Mouse (Mus musculus) MEL (cell line): Measurements from ENCODE around the gene Best1. TPM values are rescaled to one million over a fixed set of nuclear protein-coding genes. Genes with fewer than 3 reads are reported as not detected.

Experiments
- DNase-seq: peaks from one replicate; pipeline ENCODE4 v3.0.0; 2011; ENCODE audit warnings: low read depth, low spot score
- H3K27ac ChIP-seq: 2 replicates; pipeline ENCODE4 v1.5.1; 2012; ENCODE audit warnings: low read depth, mild to moderate bottlenecking, control low read depth, low read length, moderate library complexity; ENCODE audit not compliant: control insufficient read depth
- H3K27me3 ChIP-seq, 2 experiments: fragments of 150-350 bp in 1 of 2; sonication (generic) in 1 of 2; 2 replicates each; pipeline ENCODE4 v1.6.1; 2012; ENCODE audit warnings: low read length in 2 of 2, mild to moderate bottlenecking in 2 of 2, improper control_type of control experiment in 1 of 2, moderate library complexity in 1 of 2; ENCODE audit not compliant: insufficient read depth in 2 of 2, control insufficient read depth in 1 of 2
- H3K36me3 ChIP-seq, 2 experiments: 2 replicates each; pipeline ENCODE4 v1.6.1; 2012 to 2014; ENCODE audit warnings: low read length in 2 of 2, improper control_type of control experiment in 1 of 2, inconsistent platforms in 1 of 2, mild to moderate bottlenecking in 1 of 2; ENCODE audit not compliant: insufficient read depth in 2 of 2, control insufficient read depth in 1 of 2
- H3K4me1 ChIP-seq, 2 experiments: fragments of 150-350 bp in 1 of 2; sonication (generic) in 1 of 2; 2 replicates each; pipeline ENCODE4 v1.6.1; 2012; ENCODE audit warnings: low read length in 2 of 2, improper control_type of control experiment in 1 of 2, mild to moderate bottlenecking in 1 of 2; ENCODE audit not compliant: insufficient read depth in 2 of 2, control insufficient read depth in 1 of 2
- H3K4me3 ChIP-seq, 2 experiments: fragments of 150-350 bp in 1 of 2; sonication (generic) in 1 of 2; 2 replicates each; pipeline ENCODE4 v1.5.1; 2012; ENCODE audit warnings: low read depth in 2 of 2, low read length in 2 of 2, mild to moderate bottlenecking in 2 of 2, moderate library complexity in 2 of 2, control low read depth in 1 of 2, improper control_type of control experiment in 1 of 2; ENCODE audit not compliant: control insufficient read depth in 1 of 2, insufficient read depth in 1 of 2
- H3K79me2 ChIP-seq: 2 replicates; pipeline ENCODE4 v1.6.1; 2012; ENCODE audit warnings: mild to moderate bottlenecking, low read length, moderate library complexity; ENCODE audit not compliant: control insufficient read depth, poor library complexity, insufficient read depth
- H3K9ac ChIP-seq: 2 replicates; pipeline ENCODE4 v1.6.1; 2012; ENCODE audit warnings: low read depth, mild to moderate bottlenecking, control low read depth, low read length, moderate library complexity; ENCODE audit not compliant: control insufficient read depth, poor library complexity, severe bottlenecking
- H3K9me3 ChIP-seq: fragments of 150-350 bp; sonication (generic); replicated peaks from 2 replicates; pipeline ENCODE4 v1.6.1; 2012; ENCODE audit warnings: mild to moderate bottlenecking, low read length, improper control_type of control experiment, moderate library complexity; ENCODE audit not compliant: insufficient read depth
- BHLHE40 ChIP-seq: IDR thresholded peaks from 2 replicates; pipeline ENCODE4 v1.6.1; 2012; ENCODE audit warnings: low read depth, mild to moderate bottlenecking, inconsistent platforms, low read length, improper control_type of control experiment, borderline replicate concordance
- CHD1 ChIP-seq: IDR thresholded peaks from 2 replicates; pipeline ENCODE4 v1.6.1; 2012; ENCODE audit warnings: low read depth, mild to moderate bottlenecking, inconsistent platforms, low read length, improper control_type of control experiment
- CHD2 ChIP-seq: IDR thresholded peaks from 2 replicates; pipeline ENCODE4 v1.6.1; 2011; ENCODE audit warnings: low read length, improper control_type of control experiment
- CTCF ChIP-seq, 3 experiments: IDR thresholded peaks in 2 of 3; conservative IDR thresholded peaks in 1 of 3; 2 replicates each; pipeline ENCODE4 v1.5.1; 2011 to 2012; ENCODE audit warnings: low read length in 3 of 3, low read depth in 2 of 3, mild to moderate bottlenecking in 2 of 3, improper control_type of control experiment in 1 of 3, inconsistent platforms in 1 of 3, mixed read lengths in 1 of 3, moderate library complexity in 1 of 3; ENCODE audit not compliant: control insufficient read depth in 1 of 3, insufficient read depth in 1 of 3, poor library complexity in 1 of 3, severe bottlenecking in 1 of 3
- E2F4 ChIP-seq: IDR thresholded peaks from 2 replicates; pipeline ENCODE4 v1.6.1; 2011; ENCODE audit warnings: low read depth, low read length, improper control_type of control experiment, borderline replicate concordance
- ELF1 ChIP-seq: IDR thresholded peaks from 2 replicates; pipeline ENCODE4 v1.6.1; 2014; ENCODE audit warnings: low read depth, mild to moderate bottlenecking, inconsistent platforms, low read length, improper control_type of control experiment, moderate library complexity
- EP300 ChIP-seq, 2 experiments: IDR thresholded peaks; 2 replicates each; pipeline ENCODE4 v1.6.1; 2011; ENCODE audit warnings: improper control_type of control experiment in 2 of 2, low read length in 2 of 2, low read depth in 1 of 2, mild to moderate bottlenecking in 1 of 2
- ETS1 ChIP-seq: IDR thresholded peaks from 2 replicates; pipeline ENCODE4 v1.6.1; 2012; ENCODE audit warnings: low read depth, mild to moderate bottlenecking, inconsistent platforms, low read length, improper control_type of control experiment, moderate library complexity
- GABPA ChIP-seq: IDR thresholded peaks from 2 replicates; pipeline ENCODE4 v1.6.1; 2012; ENCODE audit warnings: low read depth, mild to moderate bottlenecking, inconsistent platforms, low read length, improper control_type of control experiment, moderate library complexity
- GATA1 ChIP-seq: IDR thresholded peaks from 2 replicates; pipeline ENCODE4 v1.6.1; 2011; ENCODE audit warnings: low read depth, low read length, improper control_type of control experiment
- HCFC1 ChIP-seq: IDR thresholded peaks from 2 replicates; pipeline ENCODE4 v1.6.1; 2012; ENCODE audit warnings: low read depth, mild to moderate bottlenecking, inconsistent platforms, low read length, improper control_type of control experiment, moderate library complexity
- JUND ChIP-seq: IDR thresholded peaks from 2 replicates; pipeline ENCODE4 v1.6.1; 2011; ENCODE audit warnings: low read depth, mild to moderate bottlenecking, improper control_type of control experiment, low read length
- KAT2A ChIP-seq: conservative IDR thresholded peaks from 2 replicates; pipeline ENCODE4 v1.6.1; 2012; ENCODE audit warnings: low read depth, low read length, improper control_type of control experiment, inconsistent platforms
- MAFK ChIP-seq: IDR thresholded peaks from 2 replicates; pipeline ENCODE4 v1.6.1; 2011; ENCODE audit warnings: low read depth, mild to moderate bottlenecking, low read length, improper control_type of control experiment, borderline replicate concordance
- MAX ChIP-seq: IDR thresholded peaks from 2 replicates; pipeline ENCODE4 v1.6.1; 2011; ENCODE audit warnings: low read length, improper control_type of control experiment
- MAZ ChIP-seq: IDR thresholded peaks from 2 replicates; pipeline ENCODE4 v1.6.1; 2012; ENCODE audit warnings: low read depth, mild to moderate bottlenecking, inconsistent platforms, low read length, improper control_type of control experiment
- MEF2A ChIP-seq: IDR thresholded peaks from 2 replicates; pipeline ENCODE4 v1.6.1; 2014; ENCODE audit warnings: low read depth, mild to moderate bottlenecking, inconsistent platforms, low read length, improper control_type of control experiment; ENCODE audit not compliant: poor library complexity, insufficient replicate concordance, severe bottlenecking; ENCODE audit errors: extremely low read depth
- MXI1 ChIP-seq: IDR thresholded peaks from 2 replicates; pipeline ENCODE4 v1.6.1; 2011; ENCODE audit warnings: mild to moderate bottlenecking, low read depth, low read length, improper control_type of control experiment
- MYB ChIP-seq: IDR thresholded peaks from 2 replicates; pipeline ENCODE4 v1.6.1; 2011; ENCODE audit warnings: mild to moderate bottlenecking, low read depth, low read length, improper control_type of control experiment
- MYC ChIP-seq: IDR thresholded peaks from 2 replicates; pipeline ENCODE4 v1.6.1; 2011; ENCODE audit warnings: low read depth, mild to moderate bottlenecking, low read length, improper control_type of control experiment, moderate library complexity
- NELFE ChIP-seq: IDR thresholded peaks from 2 replicates; pipeline ENCODE4 v1.6.1; 2011; ENCODE audit warnings: low read depth, low read length, improper control_type of control experiment
- NRF1 ChIP-seq: IDR thresholded peaks from 2 replicates; pipeline ENCODE4 v1.6.1; 2014; ENCODE audit warnings: low read depth, mild to moderate bottlenecking, inconsistent platforms, low read length, improper control_type of control experiment, moderate library complexity; ENCODE audit not compliant: poor library complexity, insufficient read depth, severe bottlenecking
- POLR2A ChIP-seq, 2 experiments: IDR thresholded peaks; 2 replicates each; pipeline ENCODE4 v1.6.1; 2011 to 2012; ENCODE audit warnings: low read length in 2 of 2, mild to moderate bottlenecking in 2 of 2, control low read depth in 1 of 2, improper control_type of control experiment in 1 of 2, low read depth in 1 of 2, moderate library complexity in 1 of 2; ENCODE audit not compliant: control insufficient read depth in 1 of 2, insufficient read depth in 1 of 2, poor library complexity in 1 of 2
- POLR2AphosphoS2 ChIP-seq: IDR thresholded peaks from 2 replicates; pipeline ENCODE4 v1.6.1; 2011; ENCODE audit warnings: low read length, improper control_type of control experiment
- SIN3A ChIP-seq: IDR thresholded peaks from 2 replicates; pipeline ENCODE4 v1.6.1; 2012; ENCODE audit warnings: low read length, improper control_type of control experiment, inconsistent platforms
- SMC3 ChIP-seq: IDR thresholded peaks from 2 replicates; pipeline ENCODE4 v1.6.1; 2011; ENCODE audit warnings: low read depth, low read length, improper control_type of control experiment
- TAL1 ChIP-seq: IDR thresholded peaks from 2 replicates; pipeline ENCODE4 v1.6.1; 2012; ENCODE audit warnings: mild to moderate bottlenecking, inconsistent platforms, low read length, moderate library complexity, mixed read lengths
- TBP ChIP-seq: IDR thresholded peaks from 2 replicates; pipeline ENCODE4 v1.8.0; 2011; ENCODE audit warnings: low read depth, low read length, improper control_type of control experiment
- UBTF ChIP-seq: IDR thresholded peaks from 2 replicates; pipeline ENCODE4 v1.6.1; 2012; ENCODE audit warnings: low read depth, mild to moderate bottlenecking, inconsistent platforms, low read length, improper control_type of control experiment, moderate library complexity, borderline replicate concordance; ENCODE audit not compliant: insufficient read depth
- USF2 ChIP-seq, 2 experiments: IDR thresholded peaks; 2 replicates each; pipeline ENCODE4 v1.6.1; 2011 to 2012; ENCODE audit warnings: improper control_type of control experiment in 2 of 2, low read length in 2 of 2, borderline replicate concordance in 1 of 2, inconsistent platforms in 1 of 2, low read depth in 1 of 2, mild to moderate bottlenecking in 1 of 2; ENCODE audit not compliant: insufficient read depth in 1 of 2
- ZC3H11A ChIP-seq: IDR thresholded peaks from 2 replicates; pipeline ENCODE4 v1.6.1; 2012; ENCODE audit warnings: low read depth, mild to moderate bottlenecking, inconsistent platforms, low read length, improper control_type of control experiment
- ZKSCAN1 ChIP-seq: IDR thresholded peaks from 2 replicates; pipeline ENCODE4 v1.6.1; 2012; ENCODE audit warnings: low read depth, mild to moderate bottlenecking, inconsistent platforms, low read length, improper control_type of control experiment, moderate library complexity
- ZMIZ1 ChIP-seq: IDR thresholded peaks from 2 replicates; pipeline ENCODE4 v1.6.1; 2012; ENCODE audit warnings: low read depth, mild to moderate bottlenecking, inconsistent platforms, low read length, improper control_type of control experiment, moderate library complexity
- ZNF384 ChIP-seq: IDR thresholded peaks from 2 replicates; pipeline ENCODE4 v1.6.1; 2012; ENCODE audit warnings: low read depth, mild to moderate bottlenecking, inconsistent platforms, low read length, improper control_type of control experiment
- polyA plus RNA-seq, 2 experiments: library from polyadenylated mRNA; stranded (reverse) in 1 of 2; unstranded in 1 of 2; fragments of >175 nt in 1 of 2; fragments of >200 nt in 1 of 2; gene quantifications; 2 replicates each; pipeline versions ENCODE4 v1.2.1 to v1.2.4; 2012; ENCODE audit warnings: low replicate concordance in 2 of 2, low read depth in 1 of 2; ENCODE audit not compliant: insufficient read length in 2 of 2, insufficient read depth in 1 of 2, missing spikeins in 1 of 2
- total RNA-seq: library from RNA; depleted of rRNA; stranded (reverse); fragments of 300-350 nt; gene quantifications from 2 replicates; pipeline ENCODE4 v1.2.3, GENCODE M21; 2012

The Best1 gene
- total and polyA plus RNA-seq, 3 experiments, result 0.08 TPM; not detected in 2

- TF ChIP-seq UBTF (no peak), ZKSCAN1 (no peak)
Measured at GRCm38 (mm10) chr19:9956624-9957388, 44.6 kb downstream of the Best1 start (continued).

- Histone ChIP-seq H3K27ac (peak overlapping the region; percentile 80), H3K9ac (peak overlapping the region; percentile 59), H3K4me1 (peaks cover 34 to 44% of the 10 kb centered on the region in 2 experiments), H3K27me3 (no peaks in the 10 kb centered on the region), H3K4me3 (peak overlapping the region in 1 of 2 experiments; percentile 56; a peak in 3 of 4 replicates), H3K36me3 (peaks cover 0 to 38% of the 10 kb centered on the region in 2 experiments; a peak in 2 of 4 replicates), H3K79me2 (no peaks in the 10 kb centered on the region), H3K9me3 (no peaks in the 10 kb centered on the region)
- peak; percentile 73 for DNase-seq
- no peak for TF ChIP-seq MAFK
- no peak for TF ChIP-seq MYB
- no peak for TF ChIP-seq TBP
- peak; percentile 37; the same call in 1 of the 2 replicates for TF ChIP-seq CHD1
- no peak for TF ChIP-seq MEF2A
- no peak for TF ChIP-seq JUND
- no peak for TF ChIP-seq ZKSCAN1
- TF ChIP-seq GABPA, result peak; percentile 21; the same call in 1 of the 2 replicates
- TF ChIP-seq NELFE, result no peak
- no peak for TF ChIP-seq ELF1
- no peak for TF ChIP-seq KAT2A
- TF ChIP-seq GATA1, result peak; percentile 90
- TF ChIP-seq POLR2A (IDR thresholded peaks at IDR 0.05; ENCODE audit: control insufficient read depth in 1 of 2, insufficient read depth in 1 of 2, low read depth in 1 of 2, low read length in 2 of 2, poor library complexity in 1 of 2), result no peak
- peak; percentile 91 for TF ChIP-seq TAL1
- peak; percentile 66 for TF ChIP-seq SIN3A
- no peak for TF ChIP-seq ZC3H11A
- peak; percentile 72 for TF ChIP-seq ETS1
- TF ChIP-seq EP300 (IDR thresholded peaks at IDR 0.05; ENCODE audit: low read depth in 1 of 2, low read length in 2 of 2), result peak; percentile 86 to 87
- no peak for TF ChIP-seq MAZ
- no peak for TF ChIP-seq POLR2AphosphoS2
- no peak for TF ChIP-seq HCFC1
- TF ChIP-seq NRF1, result no peak
- TF ChIP-seq MXI1, result 0 out of 2 replicates have a peak, but pooled peaks have one; percentile 16
- TF ChIP-seq USF2 (IDR thresholded peaks at IDR 0.05; ENCODE audit: borderline replicate concordance in 1 of 2, insufficient read depth in 1 of 2, low read depth in 1 of 2, low read length in 2 of 2), result no peak
- TF ChIP-seq UBTF, result no peak
- TF ChIP-seq MAX, result no peak
- TF ChIP-seq E2F4, result no peak
- no peak; the same call in 1 of the 2 replicates for TF ChIP-seq CHD2
- TF ChIP-seq MYC, result peak; percentile 31; the same call in 1 of the 2 replicates
- TF ChIP-seq ZMIZ1, result no peak
- TF ChIP-seq ZNF384, result 0 out of 2 replicates have a peak, but pooled peaks have one; percentile 45
- TF ChIP-seq CTCF (IDR thresholded peaks at IDR 0.05 in 2 of 3, conservative IDR thresholded peaks at IDR 0.05 in 1 of 3; ENCODE audit: control insufficient read depth in 1 of 3, insufficient read depth in 1 of 3, low read depth in 2 of 3, low read length in 3 of 3, poor library complexity in 1 of 3, severe bottlenecking in 1 of 3), result no peak
- peak; percentile 20; the same call in 1 of the 2 replicates for TF ChIP-seq BHLHE40
- TF ChIP-seq SMC3, result no peak
Measured at GRCm38 (mm10) chr19:9955438-9955837, 46.0 kb downstream of the Best1 start.
